In genomic region chr6:88242604-88243003, GRCm38 (mm10) we compare ENCODE assay signal across 9 mouse cellular contexts. TPM values are rescaled to one million over a fixed set of nuclear protein-coding genes. Genes with fewer than 3 reads are reported as not detected.
DNase-seq lines count a peak whose midpoint lies in the region; ATAC-seq and TF ChIP-seq lines count a peak whose summit lies in the region.
"Had no signal": no experiment of that assay in that cellular context is flagged by ENCODE, and none has a peak within 500 bp of the region (broad histone marks: within the 10 kb centered on the region; RNA-seq: fewer than 3 reads in every experiment).

No protein-coding gene starts in this region.

- WGBS in bone marrow, adult 2 months = 6% methylated on average over 15 of the region's 15 CpGs
- 2% methylated on average over 15 of the region's 15 CpGs for WGBS in heart, embryonic 11.5 days (ENCODE audit: insufficient replicate concordance)
- 4% methylated on average over 15 of the region's 15 CpGs for WGBS in lung, adult 2 months

- H3K9ac ChIP-seq in ES-Bruce4 (ENCODE audit: low read depth, poor library complexity, severe bottlenecking) = no peak overlapping the region
- H3K9ac ChIP-seq in heart, embryonic 11.5 days (ENCODE audit: low read depth, low read length) = no peak overlapping the region

- no peaks in the 10 kb centered on the region for H3K27me3 ChIP-seq in ES-Bruce4 (ENCODE audit: control insufficient read depth, insufficient read depth, low read length, poor library complexity, severe bottlenecking)
- peaks cover 25% of the 10 kb centered on the region for H3K27me3 ChIP-seq in heart, embryonic 11.5 days (ENCODE audit: control insufficient read depth, insufficient read depth, low read length)

- TF ChIP-seq EP300 in ES-Bruce4 (IDR thresholded peaks at IDR 0.05; ENCODE audit: insufficient read depth, low read depth, low read length) = no peak

- H3K36me3 ChIP-seq in ES-Bruce4 (ENCODE audit: control insufficient read depth, insufficient read depth, low read length, poor library complexity, severe bottlenecking) = no peaks in the 10 kb centered on the region
- no peaks in the 10 kb centered on the region for H3K36me3 ChIP-seq in heart, embryonic 11.5 days (ENCODE audit: control insufficient read depth, insufficient read depth, low read length)

- TF ChIP-seq POLR2A in ES-Bruce4 (IDR thresholded peaks at IDR 0.05; ENCODE audit: insufficient read depth, low read length) = no peak
- no peak for TF ChIP-seq POLR2A in bone marrow, adult 2 months (IDR thresholded peaks at IDR 0.05; ENCODE audit: borderline replicate concordance, control insufficient read depth, low read depth, low read length)
- no peak for TF ChIP-seq POLR2A in lung, adult 2 months (IDR thresholded peaks at IDR 0.05; ENCODE audit: borderline replicate concordance, extremely low read depth, low read depth, low read length)

- H3K4me2 ChIP-seq in heart, embryonic 11.5 days = 0 out of 2 replicates have a peak overlapping the region, but pooled peaks have one; percentile 30

- no peaks in the 10 kb centered on the region for H3K4me1 ChIP-seq in ES-Bruce4 (ENCODE audit: control insufficient read depth, insufficient read depth, low read length)
- H3K4me1 ChIP-seq in bone marrow, adult 2 months (ENCODE audit: control insufficient read depth, insufficient read depth, low read length) = no peaks in the 10 kb centered on the region
- 0 out of 2 replicates have a peak, but pooled peaks cover 3% of the 10 kb centered on the region for H3K4me1 ChIP-seq in heart, embryonic 11.5 days (ENCODE audit: control insufficient read depth, insufficient read depth, low read length)
- H3K4me1 ChIP-seq in lung, adult 2 months (ENCODE audit: control insufficient read depth, insufficient read depth, low read length) = peaks cover 2% of the 10 kb centered on the region; the same call in 1 of the 2 replicates

- H3K9me3 ChIP-seq in ES-Bruce4 (replicated peaks; ENCODE audit: control insufficient read depth, insufficient read depth, low read length, poor library complexity, severe bottlenecking) = no peaks in the 10 kb centered on the region
- H3K9me3 ChIP-seq in heart, embryonic 11.5 days (replicated peaks; ENCODE audit: control insufficient read depth, low read length) = no peaks in the 10 kb centered on the region

- TF ChIP-seq CTCF in ES-Bruce4 (IDR thresholded peaks at IDR 0.05; ENCODE audit: low read depth, low read length) = peak; percentile 65
- peak; percentile 59 for TF ChIP-seq CTCF in bone marrow, adult 2 months (IDR thresholded peaks at IDR 0.05; ENCODE audit: control insufficient read depth, insufficient read depth, low read length)
- TF ChIP-seq CTCF in lung, adult 2 months (IDR thresholded peaks at IDR 0.05; ENCODE audit: insufficient read depth, low read length) = peak; percentile 57

- ATAC-seq in erythroblast, adult 5-6 weeks (replicated peaks; ENCODE audit: low FRiP score, poor library complexity, severe bottlenecking) = peak; percentile 63; the same call in 1 of the 2 replicates
- no peak for ATAC-seq in heart, embryonic 11.5 days (replicated peaks; ENCODE audit: insufficient number of reproducible peaks, low FRiP score, low TSS enrichment)

- no peak overlapping the region for H3K4me3 ChIP-seq in ES-Bruce4 (ENCODE audit: low read depth, low read length)
- no peak overlapping the region for H3K4me3 ChIP-seq in bone marrow, adult 2 months (replicated peaks; ENCODE audit: control insufficient read depth, low read depth, low read length)
- H3K4me3 ChIP-seq in heart, embryonic 11.5 days (ENCODE audit: low read depth, low read length) = no peak overlapping the region
- H3K4me3 ChIP-seq in lung, adult 2 months (replicated peaks; ENCODE audit: extremely low read depth, low read depth, low read length) = no peak overlapping the region

- no peak overlapping the region for H3K27ac ChIP-seq in ES-Bruce4 (ENCODE audit: insufficient read depth, low read length)
- H3K27ac ChIP-seq in bone marrow, adult 2 months (ENCODE audit: control insufficient read depth, insufficient read depth, low read depth, low read length, poor library complexity) = no peak overlapping the region
- no peak overlapping the region for H3K27ac ChIP-seq in heart, embryonic 11.5 days (ENCODE audit: low read depth, low read length)

- DNase-seq in kidney, adult 9 months = peak; percentile 67
- peak; percentile 59 for DNase-seq in lung, adult 2 months
- peak; percentile 81 for DNase-seq in retina, embryonic 14.5 days (ENCODE audit: low spot score)
- peak; percentile 58 to 67 for DNase-seq in urinary bladder, postnatal 4 days (ENCODE audit: low spot score in 2 of 2)

RNA-seq across cellular contexts. Expression of gene Dnajb8, which starts 20.5 kb away (rescaled TPM):
- polyA plus RNA-seq in ES-Bruce4 (2011; ENCODE audit: insufficient read depth, insufficient read length, low read depth, missing spikeins) = not detected in 2 replicates
- polyA plus RNA-seq in bone marrow, adult 2 months (2011; ENCODE audit: insufficient read depth, insufficient read length, low replicate concordance, missing spikeins) = not detected in 2 replicates
- total RNA-seq in erythroblast, adult 5-6 weeks (2015; ENCODE audit: low replicate concordance) = not detected in 2 replicates
- total RNA-seq in erythroblast, adult 5-6 weeks (2017; ENCODE audit: low replicate concordance) = not detected in 2 replicates
- polyA plus RNA-seq in heart, embryonic 11.5 days (2014; fragmentation: Nextera tagmentation; extraction: Ambion mirVana) = not detected in 2 replicates
- polyA plus RNA-seq in lung, adult 2 months (2012; rRNA removed) = not detected in 2 replicates
- polyA plus RNA-seq: frontal cortex, adult 2 months had no signal

RNA-seq across cellular contexts. Expression of gene Gata2, which starts 48.9 kb away (rescaled TPM):
- 6.0 and 8.3 TPM in 2 replicates for polyA plus RNA-seq in ES-Bruce4 (2011; ENCODE audit: insufficient read depth, insufficient read length, low read depth, missing spikeins)
- polyA plus RNA-seq in bone marrow, adult 2 months (2011; ENCODE audit: insufficient read depth, insufficient read length, low replicate concordance, missing spikeins) = 8.3 and 10.4 TPM in 2 replicates
- 3.8 and 9.4 TPM in 2 replicates for total RNA-seq in erythroblast, adult 5-6 weeks (2015; ENCODE audit: low replicate concordance)
- total RNA-seq in erythroblast, adult 5-6 weeks (2017; ENCODE audit: low replicate concordance) = 4.4 and 7.9 TPM in 2 replicates
- 14.3 and 14.5 TPM in 2 replicates for polyA plus RNA-seq in heart, embryonic 11.5 days (2014; fragmentation: Nextera tagmentation; extraction: Ambion mirVana)
- polyA plus RNA-seq in lung, adult 2 months (2012; rRNA removed) = 184 and 333 TPM in 2 replicates

Comparison
In these comparisons a context has a peak if more than half of its experiments do, and no peak if none do; other contexts are left out.
1. RNA of gene Gata2, which starts 48.9 kb away (polyA plus RNA-seq): 184 to 333 TPM in lung, adult 2 months; 14.3 to 14.5 TPM in heart, embryonic 11.5 days, 8.3 to 10.4 TPM in bone marrow, adult 2 months and 6.0 to 8.3 TPM in ES-Bruce4; every median in the first group is over 10 times any median in the second.
2. Peak in every context shown above with its lines, with median percentiles within 50 percentile points of each other: CTCF ChIP-seq and DNase-seq.